Mouse (Mus musculus) fat pad, adult 2 months (tissue): ENCODE results near the gene Klhl26.

Experiments
- DNase-seq: peaks from one replicate; pipeline ENCODE4 v3.0.0-alpha.2; 2011; ENCODE audit warnings: low read depth, low spot score; ENCODE audit errors: extremely low read depth

Gene Klhl26

GRCm38 (mm10) chr8:70447639-70448420 lies 28.9 kb downstream of the Klhl26 start:
- no peak for DNase-seq

GRCm38 (mm10) chr8:70445988-70446387 lies 30.8 kb downstream of the Klhl26 start:
- DNase-seq, result no peak

- no peak for DNase-seq
These were observed 33.4 kb downstream of the Klhl26 start for GRCm38 (mm10) chr8:70443326-70443725.

GRCm38 (mm10) chr8:70441565-70441964 lies 35.2 kb downstream of the Klhl26 start:
- no peak for DNase-seq

GRCm38 (mm10) chr8:70440246-70440645 lies 36.5 kb downstream of the Klhl26 start:
- DNase-seq, result no peak

- DNase-seq, result no peak
These were observed 37.0 kb downstream of the Klhl26 start for GRCm38 (mm10) chr8:70439848-70440179.

- DNase-seq, result no peak
These were observed 37.5 kb downstream of the Klhl26 start, which contains the start of gene Crtc1 for GRCm38 (mm10) chr8:70439055-70439847. Gene Crtc1 (minus strand): TSS chr8:70439579.

- no peak for DNase-seq
These were observed 38.3 kb downstream of the Klhl26 start for GRCm38 (mm10) chr8:70438423-70438822.

GRCm38 (mm10) chr8:70435156-70435555 lies 41.6 kb downstream of the Klhl26 start:
- DNase-seq, result no peak

GRCm38 (mm10) chr8:70432991-70433536 lies 43.7 kb downstream of the Klhl26 start:
- DNase-seq, result no peak

- DNase-seq, result no peak
These were observed 45.6 kb downstream of the Klhl26 start for GRCm38 (mm10) chr8:70431213-70431612.

- no peak for DNase-seq
These were observed 50.4 kb downstream of the Klhl26 start for GRCm38 (mm10) chr8:70426300-70426907.

GRCm38 (mm10) chr8:70422722-70423121 lies 54.0 kb downstream of the Klhl26 start:
- DNase-seq, result no peak

- DNase-seq, result no peak
These were observed 55.2 kb downstream of the Klhl26 start for GRCm38 (mm10) chr8:70421349-70422104.

- DNase-seq, result no peak
These were observed 56.7 kb downstream of the Klhl26 start for GRCm38 (mm10) chr8:70419879-70420643.

GRCm38 (mm10) chr8:70418954-70419353 lies 57.8 kb downstream of the Klhl26 start:
- DNase-seq, result no peak

- no peak for DNase-seq
These were observed 58.9 kb downstream of the Klhl26 start for GRCm38 (mm10) chr8:70417914-70418313.

GRCm38 (mm10) chr8:70416941-70417340 lies 59.8 kb downstream of the Klhl26 start:
- no peak for DNase-seq

GRCm38 (mm10) chr8:70415540-70416451 lies 61.0 kb downstream of the Klhl26 start:
- DNase-seq, result no peak
